Mouse (Mus musculus) hindbrain, embryonic 15.5 days (tissue): Measurements from ENCODE around the gene Lat2. TPM values are rescaled to one million over a fixed set of nuclear protein-coding genes. Genes with fewer than 3 reads are reported as not detected.

ENCODE experiments used
- ATAC-seq: fragments of 200-750 bp; cut with Nextera tagmentation; 2 replicates; pipeline ENCODE4 v1.8.0; 2017; ENCODE audit warnings: low read depth, moderate number of reproducible peaks, moderate TSS enrichment; ENCODE audit not compliant: low FRiP score
- H3K27ac ChIP-seq: fragments of 300-500 bp; sonication (generic); replicated peaks from 2 replicates; pipeline ENCODE4 v1.5.1; 2015; ENCODE audit warnings: mild to moderate bottlenecking, inconsistent platforms
- H3K27me3 ChIP-seq: fragments of 300-500 bp; sonication (generic); 2 replicates; pipeline ENCODE4 v1.6.1; 2015; ENCODE audit warnings: control low read depth, inconsistent platforms
- H3K36me3 ChIP-seq: fragments of 300-500 bp; sonication (generic); 2 replicates; pipeline ENCODE4 v1.6.1; 2015; ENCODE audit warnings: control low read depth, inconsistent platforms
- H3K4me1 ChIP-seq: fragments of 300-500 bp; sonication (generic); replicated peaks from 2 replicates; pipeline ENCODE4 v1.6.1; 2015; ENCODE audit warnings: control low read depth, inconsistent platforms
- H3K4me2 ChIP-seq: fragments of 300-500 bp; sonication (generic); 2 replicates; pipeline ENCODE4 v1.6.1; 2015; ENCODE audit warnings: moderate library complexity, mild to moderate bottlenecking, inconsistent platforms
- H3K4me3 ChIP-seq: fragments of 300-500 bp; sonication (generic); 2 replicates; pipeline ENCODE4 v1.5.1; 2015; ENCODE audit warnings: mild to moderate bottlenecking, inconsistent platforms
- H3K9ac ChIP-seq: fragments of 300-500 bp; sonication (generic); 2 replicates; pipeline ENCODE4 v1.6.1; 2015; ENCODE audit warnings: inconsistent platforms
- H3K9me3 ChIP-seq: fragments of 300-500 bp; sonication (generic); 2 replicates; pipeline ENCODE4 v1.6.1; 2016; ENCODE audit warnings: control low read depth, inconsistent platforms
- WGBS: fragments of 180-500 bp; shearing (Covaris S2); methylation state at CpG from one replicate; pipeline ENCODE4 v1.1.7; 2015; 5-methylcytosine and 5-hydroxymethylcytosine counted together
- polyA plus RNA-seq: library from polyadenylated mRNA; unstranded; fragments of >200 nt; fragmentation: Nextera tagmentation; extraction: Ambion mirVana; gene quantifications from 2 replicates; pipeline ENCODE4 v1.2.1, GENCODE M21; 2015

Lat2 gene
- polyA plus RNA-seq, 1 experiment from 2014 or later, result 4.2 TPM

- Histone ChIP-seq H3K9me3 (no peaks in the 10 kb centered on the region), H3K4me1 (peaks cover 14% of the 10 kb centered on the region), H3K27me3 (no peaks in the 10 kb centered on the region), H3K27ac (0 out of 2 replicates have a peak overlapping the region, but pooled peaks have one; percentile 18), H3K36me3 (no peaks in the 10 kb centered on the region), H3K9ac (peak overlapping the region; percentile 97), H3K4me3 (peak overlapping the region; percentile 82), H3K4me2 (peak overlapping the region; percentile 83)
- WGBS, result 29% methylated on average over 15 of the region's 15 CpGs
- no peak for ATAC-seq
Observed at GRCm38 (mm10) chr5:134583006-134583883, 31.6 kb downstream of the Lat2 start.

- H3K27me3 ChIP-seq, result no peaks in the 10 kb centered on the region
- H3K4me2 ChIP-seq, result peak overlapping the region; percentile 83
- 7% methylated on average over 30 of the region's 30 CpGs for WGBS
- ATAC-seq, result peak; percentile 96
- peak overlapping the region; percentile 97 for H3K9ac ChIP-seq
- H3K27ac ChIP-seq, result 0 out of 2 replicates have a peak overlapping the region, but pooled peaks have one; percentile 18
- H3K4me3 ChIP-seq, result peak overlapping the region; percentile 82
- no peaks in the 10 kb centered on the region for H3K9me3 ChIP-seq
- no peaks in the 10 kb centered on the region for H3K36me3 ChIP-seq
- H3K4me1 ChIP-seq, result peaks cover 14% of the 10 kb centered on the region
Observed at GRCm38 (mm10) chr5:134582221-134582907, 32.5 kb downstream of the Lat2 start.

DNA sequence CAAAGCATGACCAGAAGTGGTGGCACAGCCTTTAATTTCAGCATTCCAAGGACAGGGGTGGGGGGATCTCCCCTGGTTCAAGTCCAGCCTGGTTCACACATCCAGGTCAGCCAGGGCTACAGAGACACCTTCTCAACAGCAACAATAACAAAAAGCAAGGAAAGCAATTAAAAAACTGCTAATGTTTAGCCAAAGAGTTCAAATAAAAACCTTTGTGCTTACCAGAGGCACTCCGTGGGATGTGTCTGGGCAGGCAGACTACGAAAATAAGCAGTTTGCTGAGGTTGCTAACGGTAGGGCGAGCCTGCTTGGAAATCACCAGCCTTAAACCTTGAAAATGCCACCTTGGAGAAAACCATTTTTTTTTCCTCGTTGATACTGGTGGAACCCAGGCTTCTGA, 33.7 kb downstream of the Lat2 start, which contains the start of gene Rfc2:
Gene Rfc2 (plus strand): TSS at position 221 of the 400 bp plus-strand sequence.
- ATAC-seq, result no peak
- H3K9ac ChIP-seq, result no peak within 1 kb of the TSS
- H3K36me3 ChIP-seq, result no peaks in the 10 kb centered on the region
- H3K4me3 ChIP-seq, result no peak within 1 kb of the TSS
- WGBS, result 84% methylated on average over 5 of the region's 5 CpGs
- no peak within 1 kb of the TSS for H3K27ac ChIP-seq
- no peaks in the 10 kb centered on the region for H3K9me3 ChIP-seq
- H3K4me2 ChIP-seq, result no peak within 1 kb of the TSS
- H3K4me1 ChIP-seq, result peaks cover 14% of the 10 kb centered on the region
- H3K27me3 ChIP-seq, result no peaks in the 10 kb centered on the region

DNA sequence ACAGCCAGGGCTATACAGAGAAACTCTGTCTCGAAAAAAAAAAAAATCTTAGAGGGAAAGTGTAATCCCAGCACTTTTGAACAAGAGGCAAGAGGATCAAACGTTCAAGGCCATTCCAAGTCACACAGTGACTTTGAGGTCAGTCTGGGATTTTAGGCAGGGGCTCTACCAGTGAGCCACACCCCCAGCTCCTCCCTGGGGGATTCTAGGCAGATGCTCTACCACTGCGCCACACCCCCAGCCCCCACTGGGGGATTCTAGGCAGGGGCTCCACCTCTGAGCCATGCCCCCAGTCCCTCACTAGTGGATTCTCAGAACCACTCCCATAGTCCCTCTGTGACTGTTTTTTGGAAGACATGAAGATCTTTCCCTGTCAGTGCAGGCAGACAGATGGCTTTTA, 35.7 kb downstream of the Lat2 start:
- Histone ChIP-seq H3K27ac (no peak overlapping the region), H3K4me2 (no peak overlapping the region), H3K36me3 (no peaks in the 10 kb centered on the region), H3K4me1 (peaks cover 13% of the 10 kb centered on the region), H3K9ac (no peak overlapping the region), H3K4me3 (no peak overlapping the region), H3K27me3 (no peaks in the 10 kb centered on the region), H3K9me3 (no peaks in the 10 kb centered on the region)
- 65% methylated on average over 3 of the region's 3 CpGs for WGBS
- no peak for ATAC-seq

DNA sequence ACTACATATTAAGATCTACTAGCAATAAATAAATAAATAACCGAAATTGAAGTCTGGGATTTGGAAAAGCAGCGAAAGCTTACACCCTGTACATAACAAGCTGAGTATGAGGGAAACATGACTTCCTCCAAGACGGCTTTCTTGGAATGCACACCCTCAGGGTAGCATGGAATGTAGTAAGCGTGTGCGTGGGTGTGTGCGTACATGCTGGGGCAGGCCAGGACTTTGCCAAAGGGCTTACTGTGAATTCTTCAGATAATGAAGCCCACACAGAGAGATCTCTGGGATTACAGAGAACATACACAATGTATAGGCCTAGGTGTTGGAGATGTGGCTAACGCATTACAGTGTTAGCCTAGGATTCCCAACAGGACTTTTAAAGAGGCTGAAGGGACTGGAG, 37.3 kb downstream of the Lat2 start:
- Histone ChIP-seq H3K9ac (no peak overlapping the region), H3K4me2 (no peak overlapping the region), H3K27ac (no peak overlapping the region), H3K4me3 (no peak overlapping the region), H3K9me3 (no peaks in the 10 kb centered on the region), H3K36me3 (no peaks in the 10 kb centered on the region), H3K4me1 (peaks cover 4% of the 10 kb centered on the region), H3K27me3 (no peaks in the 10 kb centered on the region)
- WGBS, result 90% methylated on average over 7 of the region's 7 CpGs
- ATAC-seq, result no peak

DNA sequence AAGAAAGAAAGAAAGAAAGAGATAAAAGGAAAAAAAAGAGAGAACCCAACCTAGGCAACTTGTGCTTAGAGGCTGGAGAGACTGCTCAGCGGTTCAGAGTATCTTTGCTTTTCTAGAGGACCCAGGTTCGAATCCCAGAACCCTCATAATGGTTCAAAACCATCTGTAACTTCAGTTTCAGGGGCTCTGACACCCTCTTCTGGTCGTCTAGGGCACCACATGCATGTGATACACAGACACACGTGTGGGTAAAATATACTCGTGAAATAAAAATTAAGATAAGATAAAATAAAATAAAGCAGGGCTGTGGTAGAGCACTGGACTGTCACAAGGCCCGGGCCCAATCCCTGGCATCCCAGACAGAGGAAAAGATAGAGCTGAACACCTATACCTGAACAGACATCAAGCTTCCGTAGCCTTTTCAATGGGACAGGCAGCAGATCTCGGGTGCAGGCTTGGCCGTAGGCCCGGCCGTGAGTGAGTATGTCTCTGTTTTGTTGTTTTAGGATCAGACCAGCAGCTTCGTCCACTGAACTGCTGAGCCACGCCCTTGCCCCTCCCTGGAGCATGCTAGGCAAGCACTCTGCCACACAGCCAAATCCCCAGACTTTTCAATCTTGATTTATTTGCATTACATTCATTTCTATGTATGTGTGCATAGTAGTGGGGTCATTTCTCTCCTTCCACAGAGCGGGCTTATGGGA, 38.2 kb downstream of the Lat2 start:
- ATAC-seq, result no peak
- Histone ChIP-seq H3K36me3 (no peaks in the 10 kb centered on the region), H3K4me2 (no peak overlapping the region), H3K4me1 (peaks cover 11% of the 10 kb centered on the region), H3K27ac (no peak overlapping the region), H3K9ac (no peak overlapping the region), H3K27me3 (no peaks in the 10 kb centered on the region), H3K9me3 (no peaks in the 10 kb centered on the region), H3K4me3 (no peak overlapping the region)
- 84% methylated on average over 14 of the region's 14 CpGs for WGBS

- H3K27ac ChIP-seq, result no peak overlapping the region
- H3K4me3 ChIP-seq, result no peak overlapping the region
- no peaks in the 10 kb centered on the region for H3K9me3 ChIP-seq
- WGBS, result 94% methylated on average over 5 of the region's 5 CpGs
- H3K36me3 ChIP-seq, result no peaks in the 10 kb centered on the region
- no peaks in the 10 kb centered on the region for H3K27me3 ChIP-seq
- peaks cover 16% of the 10 kb centered on the region for H3K4me1 ChIP-seq
- H3K9ac ChIP-seq, result no peak overlapping the region
- no peak for ATAC-seq
- H3K4me2 ChIP-seq, result no peak overlapping the region
Observed at GRCm38 (mm10) chr5:134575833-134576232, 39.0 kb downstream of the Lat2 start.

DNA sequence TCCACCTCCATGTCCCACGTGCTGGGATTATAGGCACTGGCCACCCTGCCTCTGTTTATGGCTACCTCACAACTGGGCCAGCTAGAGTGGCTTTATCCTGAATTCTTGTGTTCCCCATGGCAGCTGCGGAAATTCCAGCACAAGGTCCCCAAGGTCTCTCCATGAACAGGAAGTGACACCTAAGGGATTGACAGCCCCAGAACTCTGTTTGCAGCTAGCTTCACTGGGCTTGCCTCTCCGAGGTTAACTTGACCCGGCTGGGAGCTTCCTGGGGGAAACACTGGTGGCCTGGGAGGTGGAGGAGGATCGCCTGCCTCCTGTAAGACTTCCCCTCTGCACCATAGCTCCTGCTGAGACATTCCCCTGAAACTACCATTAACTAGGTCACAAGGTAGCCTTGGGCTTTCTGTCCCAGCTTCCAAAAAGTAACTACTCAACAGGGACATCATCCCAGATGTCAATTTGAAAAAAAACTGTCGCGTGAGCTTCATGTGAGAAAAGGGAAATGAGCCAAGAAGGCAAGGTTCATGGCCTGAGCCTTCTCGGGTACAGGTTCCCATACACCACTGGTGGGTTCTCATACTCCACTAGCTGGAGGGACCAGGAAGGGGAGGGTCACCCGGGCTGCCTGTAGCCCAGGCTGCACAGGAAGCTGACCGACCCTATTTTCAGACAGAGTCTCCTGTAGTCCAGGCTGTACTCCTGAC, 42.2 kb downstream of the Lat2 start:
- Histone ChIP-seq H3K27ac (peak overlapping the region; percentile 86), H3K4me1 (peaks cover 16% of the 10 kb centered on the region), H3K27me3 (no peaks in the 10 kb centered on the region), H3K9me3 (no peaks in the 10 kb centered on the region), H3K4me3 (peak overlapping the region; percentile 59), H3K9ac (peak overlapping the region; percentile 70; the same call in 1 of the 2 replicates), H3K36me3 (no peaks in the 10 kb centered on the region), H3K4me2 (peak overlapping the region; percentile 96)
- WGBS, result 42% methylated on average over 10 of the region's 10 CpGs
- no peak for ATAC-seq

DNA sequence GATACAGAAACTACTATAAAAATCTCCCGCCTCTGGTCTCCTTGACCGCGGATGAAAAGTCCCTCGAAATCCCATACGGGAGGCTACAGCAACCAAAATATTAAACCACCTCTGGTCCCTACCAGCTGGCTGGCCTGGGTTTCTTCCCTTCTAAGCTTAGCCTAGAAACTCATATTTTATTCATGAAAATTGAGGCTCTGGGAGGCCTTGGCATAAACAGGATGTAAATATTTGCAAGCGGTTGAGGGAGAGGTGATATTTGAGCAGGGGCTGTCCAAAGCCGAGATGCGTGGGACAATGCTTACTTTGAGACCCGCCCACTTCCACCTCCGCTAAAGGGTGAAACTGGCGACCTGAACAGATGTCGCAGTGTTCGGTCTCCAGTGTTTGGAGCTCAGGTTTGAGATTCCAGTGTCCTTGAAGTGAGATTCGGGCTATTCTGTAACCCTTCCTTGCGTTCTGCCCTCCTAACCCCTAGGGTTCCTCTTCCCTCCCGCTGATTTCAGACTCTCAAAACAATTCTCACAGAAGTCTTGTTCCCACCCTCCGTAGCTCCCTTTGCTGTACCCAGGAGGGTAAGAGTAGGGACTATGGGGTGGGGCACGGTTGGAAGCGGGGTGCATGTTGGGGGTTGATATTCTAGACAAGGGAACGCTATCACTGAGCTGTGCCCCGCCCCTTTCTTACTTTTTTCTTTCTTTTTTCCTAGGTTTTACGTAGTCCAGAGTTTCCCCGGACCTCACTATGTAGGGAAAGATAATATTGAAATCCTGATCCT, 42.9 kb downstream of the Lat2 start:
- 2% methylated on average over 23 of the region's 23 CpGs for whole genome bisulfite sequencing
- Histone ChIP-seq H3K4me2 (peak overlapping the region; percentile 96), H3K4me1 (peaks cover 16% of the 10 kb centered on the region), H3K9me3 (no peaks in the 10 kb centered on the region), H3K36me3 (no peaks in the 10 kb centered on the region), H3K27me3 (no peaks in the 10 kb centered on the region), H3K9ac (peak overlapping the region; percentile 70), H3K27ac (peak overlapping the region; percentile 86), H3K4me3 (peak overlapping the region; percentile 59)
- ATAC-seq, result peak; percentile 69

DNA sequence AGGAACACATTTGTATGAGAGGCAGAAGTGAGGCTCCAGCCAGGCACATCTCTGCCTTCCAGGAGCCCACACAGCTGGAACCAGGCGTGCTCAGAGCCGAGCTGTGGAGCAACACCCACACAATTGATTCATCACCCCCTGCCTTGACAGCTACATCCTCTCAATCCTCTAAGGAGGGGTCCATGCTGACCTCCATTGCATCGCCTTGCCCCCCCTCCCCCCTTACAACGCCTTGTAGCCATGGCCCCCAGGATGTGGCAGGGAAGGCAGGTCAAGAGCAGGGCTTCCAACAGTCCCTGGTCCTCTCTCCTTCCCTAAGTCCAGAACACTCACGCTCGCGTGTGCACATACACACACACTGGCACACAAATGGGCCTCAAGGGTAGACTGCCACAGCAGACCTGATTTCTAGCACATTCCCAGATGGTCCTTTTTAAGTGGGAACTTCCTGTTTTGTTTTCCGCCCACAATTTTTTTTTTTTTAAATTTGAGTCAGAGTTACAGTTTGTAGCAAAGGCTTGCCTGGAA, 45.8 kb downstream of the Lat2 start:
- Histone ChIP-seq H3K9me3 (no peaks in the 10 kb centered on the region), H3K4me3 (no peak overlapping the region), H3K4me1 (peaks cover 16% of the 10 kb centered on the region), H3K4me2 (no peak overlapping the region), H3K27me3 (no peaks in the 10 kb centered on the region), H3K27ac (no peak overlapping the region), H3K9ac (no peak overlapping the region), H3K36me3 (no peaks in the 10 kb centered on the region)
- ATAC-seq, result no peak
- WGBS, result 57% methylated on average over 8 of the region's 8 CpGs

GRCm38 (mm10) chr5:134568030-134568429, 46.8 kb downstream of the Lat2 start:
- no peak overlapping the region for H3K4me2 ChIP-seq
- no peaks in the 10 kb centered on the region for H3K27me3 ChIP-seq
- H3K9me3 ChIP-seq, result no peaks in the 10 kb centered on the region
- H3K9ac ChIP-seq, result no peak overlapping the region
- H3K4me1 ChIP-seq, result peaks cover 16% of the 10 kb centered on the region
- no peaks in the 10 kb centered on the region for H3K36me3 ChIP-seq
- 77% methylated on average over 3 of the region's 3 CpGs for WGBS
- ATAC-seq, result no peak
- H3K27ac ChIP-seq, result no peak overlapping the region
- H3K4me3 ChIP-seq, result no peak overlapping the region
